Mouse (Mus musculus) heart, embryonic 11.5 days (tissue): ENCODE measurements around the gene Pnpla2. TPM values are rescaled to one million over a fixed set of nuclear protein-coding genes. Genes with fewer than 3 reads are reported as not detected.
"Not testable (repeated sequence)": the region's sequence is repeated elsewhere in the genome, so short reads cannot be mapped to it uniquely, and the experiment has no call there.

ENCODE experiments used
- ATAC-seq: fragments of 200-750 bp; cut with Nextera tagmentation; replicated peaks from 2 replicates; pipeline ENCODE4 v1.8.0; 2017; ENCODE audit warnings: moderate library complexity; ENCODE audit not compliant: insufficient number of reproducible peaks, low FRiP score, low TSS enrichment
- H3K27ac ChIP-seq: fragments of 300-500 bp; sonication (generic); 2 replicates; pipeline ENCODE4 v1.5.1; 2014; ENCODE audit warnings: mild to moderate bottlenecking, low read depth, low read length
- H3K27me3 ChIP-seq: fragments of 300-500 bp; sonication (generic); 2 replicates; pipeline ENCODE4 v1.6.1; 2014; ENCODE audit warnings: mild to moderate bottlenecking, low read length, mixed read lengths; ENCODE audit not compliant: control insufficient read depth, insufficient read depth
- H3K36me3 ChIP-seq: fragments of 300-500 bp; sonication (generic); 2 replicates; pipeline ENCODE4 v1.6.1; 2014; ENCODE audit warnings: mild to moderate bottlenecking, low read length, moderate library complexity, mixed read lengths; ENCODE audit not compliant: control insufficient read depth, insufficient read depth
- H3K4me1 ChIP-seq: fragments of 300-500 bp; sonication (generic); 2 replicates; pipeline ENCODE4 v1.6.1; 2014; ENCODE audit warnings: low read length; ENCODE audit not compliant: control insufficient read depth, insufficient read depth
- H3K4me2 ChIP-seq: fragments of 300-500 bp; sonication (generic); 2 replicates; pipeline ENCODE4 v1.6.1; 2014; ENCODE audit warnings: mild to moderate bottlenecking, moderate library complexity
- H3K4me3 ChIP-seq: fragments of 300-500 bp; sonication (generic); 2 replicates; pipeline ENCODE4 v1.5.1; 2014; ENCODE audit warnings: low read depth, low read length
- H3K9ac ChIP-seq: fragments of 300-500 bp; sonication (generic); 2 replicates; pipeline ENCODE4 v1.6.1; 2014; ENCODE audit warnings: mild to moderate bottlenecking, low read depth, low read length, moderate library complexity
- H3K9me3 ChIP-seq: fragments of 300-500 bp; sonication (generic); replicated peaks from 2 replicates; pipeline ENCODE4 v1.6.1; 2016; ENCODE audit warnings: low read length; ENCODE audit not compliant: control insufficient read depth
- WGBS: fragments of 180-500 bp; shearing (Covaris S2); extraction: QIAGEN DNeasy Blood & Tissue Kit; methylation state at CpG from one replicate; pipeline ENCODE4 v1.1.7; 2014; ENCODE audit not compliant: insufficient replicate concordance; 5-methylcytosine and 5-hydroxymethylcytosine counted together
- polyA plus RNA-seq: library from polyadenylated mRNA; unstranded; fragments of >200 nt; fragmentation: Nextera tagmentation; extraction: Ambion mirVana; gene quantifications from 2 replicates; pipeline ENCODE4 v1.2.1, GENCODE M21; 2014

The Pnpla2 gene
- polyA plus RNA-seq, 1 experiment from 2014 or later: 35.3 TPM

- H3K4me1 ChIP-seq: peaks cover 38% of the 10 kb centered on the region
- H3K27me3 ChIP-seq: no peaks in the 10 kb centered on the region
- H3K9ac ChIP-seq: no peak overlapping the region
- peaks cover 6% of the 10 kb centered on the region; the same call in 1 of the 2 replicates for H3K36me3 ChIP-seq
- H3K4me3 ChIP-seq: no peak overlapping the region
- H3K9me3 ChIP-seq: no peaks in the 10 kb centered on the region
- no peak overlapping the region for H3K4me2 ChIP-seq
- no peak overlapping the region for H3K27ac ChIP-seq
- no peak for ATAC-seq
- WGBS: 95% methylated on average over 11 of the region's 11 CpGs
Observed at GRCm38 (mm10) chr7:141439811-141440210, 15.2 kb upstream of the Pnpla2 start.

GRCm38 (mm10) chr7:141440613-141441012, 14.4 kb upstream of the Pnpla2 start:
- 35% methylated on average over 6 of the region's 6 CpGs for WGBS
- Histone ChIP-seq H3K9me3 (no peaks in the 10 kb centered on the region), H3K36me3 (peaks cover 6% of the 10 kb centered on the region; the same call in 1 of the 2 replicates), H3K9ac (no peak overlapping the region), H3K4me3 (no peak overlapping the region), H3K27me3 (no peaks in the 10 kb centered on the region), H3K4me2 (no peak overlapping the region), H3K4me1 (peaks cover 33% of the 10 kb centered on the region), H3K27ac (no peak overlapping the region)
- no peak for ATAC-seq

- peaks cover 30% of the 10 kb centered on the region for H3K4me1 ChIP-seq
- H3K36me3 ChIP-seq: peaks cover 6% of the 10 kb centered on the region; the same call in 1 of the 2 replicates
- H3K9ac ChIP-seq: no peak overlapping the region
- no peaks in the 10 kb centered on the region for H3K9me3 ChIP-seq
- 91% methylated on average over 9 of the region's 9 CpGs for WGBS
- no peak overlapping the region; the same call in 1 of the 2 replicates for H3K4me2 ChIP-seq
- H3K4me3 ChIP-seq: no peak overlapping the region
- no peak overlapping the region for H3K27ac ChIP-seq
- ATAC-seq: no peak
- no peaks in the 10 kb centered on the region for H3K27me3 ChIP-seq
Observed at GRCm38 (mm10) chr7:141441460-141441859, 13.5 kb upstream of the Pnpla2 start.

- Histone ChIP-seq H3K36me3 (peaks cover 6% of the 10 kb centered on the region; the same call in 1 of the 2 replicates), H3K9me3 (no peaks in the 10 kb centered on the region), H3K4me2 (peak overlapping the region; percentile 99), H3K27me3 (no peaks in the 10 kb centered on the region), H3K4me3 (peak overlapping the region; percentile 48), H3K4me1 (peaks cover 25% of the 10 kb centered on the region), H3K27ac (no peak overlapping the region), H3K9ac (peak overlapping the region; percentile 77)
- ATAC-seq: no peak
- WGBS: 90% methylated on average over 13 of the region's 13 CpGs
Observed at GRCm38 (mm10) chr7:141442199-141442598, 12.8 kb upstream of the Pnpla2 start.

GRCm38 (mm10) chr7:141443081-141443821, 11.7 kb upstream of the Pnpla2 start:
- H3K9ac ChIP-seq: peak overlapping the region; percentile 77
- peak overlapping the region; percentile 46; the same call in 1 of the 2 replicates for H3K27ac ChIP-seq
- peak; percentile 6; the same call in 1 of the 2 replicates for ATAC-seq
- peak overlapping the region; percentile 48 for H3K4me3 ChIP-seq
- H3K4me1 ChIP-seq: peaks cover 27% of the 10 kb centered on the region
- H3K4me2 ChIP-seq: peak overlapping the region; percentile 99
- 28% methylated on average over 12 of the region's 12 CpGs for WGBS
- no peaks in the 10 kb centered on the region for H3K27me3 ChIP-seq
- H3K9me3 ChIP-seq: no peaks in the 10 kb centered on the region
- H3K36me3 ChIP-seq: peaks cover 6% of the 10 kb centered on the region; the same call in 1 of the 2 replicates

GRCm38 (mm10) chr7:141443828-141444237, 11.2 kb upstream of the Pnpla2 start, which contains the start of gene Pidd1:
TSS of gene Pidd1 (minus strand) at chr7:141444025.
- H3K9me3 ChIP-seq: no peaks in the 10 kb centered on the region
- H3K36me3 ChIP-seq: peaks cover 9% of the 10 kb centered on the region; the same call in 1 of the 2 replicates
- no peaks in the 10 kb centered on the region for H3K27me3 ChIP-seq
- H3K4me3 ChIP-seq: peak within 1 kb of the TSS; percentile 48
- peak; percentile 44; the same call in 1 of the 2 replicates for ATAC-seq
- peak within 1 kb of the TSS; percentile 47; the same call in 1 of the 2 replicates for H3K27ac ChIP-seq
- H3K9ac ChIP-seq: peak within 1 kb of the TSS; percentile 77
- WGBS: under 1% methylated on average over 25 of the region's 25 CpGs
- H3K4me1 ChIP-seq: peaks cover 33% of the 10 kb centered on the region
- peak within 1 kb of the TSS; percentile 99 for H3K4me2 ChIP-seq

GRCm38 (mm10) chr7:141446374-141446773, 8.6 kb upstream of the Pnpla2 start:
- H3K27ac ChIP-seq, H3K9ac ChIP-seq, H3K9me3 ChIP-seq, ATAC-seq, H3K27me3 ChIP-seq: not testable (repeated sequence)
- H3K36me3 ChIP-seq: peaks cover 13% of the 10 kb centered on the region
- peak overlapping the region; percentile 83 for H3K4me3 ChIP-seq
- H3K4me2 ChIP-seq: peak overlapping the region; percentile 80
- 67% methylated on average over 3 of the region's 3 CpGs for WGBS
- peaks cover 26% of the 10 kb centered on the region for H3K4me1 ChIP-seq

- H3K4me2 ChIP-seq: peak within 1 kb of the TSS; percentile 80
- peak within 1 kb of the TSS; percentile 88 for H3K9ac ChIP-seq
- H3K27me3 ChIP-seq: no peaks in the 10 kb centered on the region
- WGBS: 0% methylated on average over 63 of the region's 63 CpGs
- H3K4me1 ChIP-seq: peaks cover 23% of the 10 kb centered on the region
- peaks cover 20% of the 10 kb centered on the region for H3K36me3 ChIP-seq
- peak within 1 kb of the TSS; percentile 83 for H3K4me3 ChIP-seq
- H3K27ac ChIP-seq: peak within 1 kb of the TSS; percentile 52
- peak; percentile 86 for ATAC-seq
- H3K9me3 ChIP-seq: no peaks in the 10 kb centered on the region
Observed at GRCm38 (mm10) chr7:141447110-141447991, 7.6 kb upstream of the Pnpla2 start, which contains the start of gene Rplp2. TSS of gene Rplp2 (plus strand) at chr7:141447370.
